Mouse (Mus musculus): ENCODE results near the gene Dohh. TPM values are rescaled to one million over a fixed set of nuclear protein-coding genes. Genes with fewer than 3 reads are reported as not detected.

Gene Dohh
- polyA plus RNA-seq, 1 experiment from 2014 or later, result 96.8 TPM

GRCm38 (mm10) chr10:81428507-81428870 is 44.3 kb downstream of the Dohh start:
- Histone ChIP-seq H3K4me1 (peaks cover 67% of the 10 kb centered on the region), H3K36me3 (replicated peaks) (no peaks in the 10 kb centered on the region), H3K27me3 (ENCODE audit: poor library complexity, severe bottlenecking) (peaks cover 92% of the 10 kb centered on the region), H3K27ac (no peak overlapping the region), H3K9me3 (no peaks in the 10 kb centered on the region), H3K4me3 (no peak overlapping the region)
- 88% methylated on average over 7 of the region's 7 CpGs for WGBS
- DNase-seq (ENCODE audit: extremely low spot score, low spot score), result no peak

- H3K4me1 ChIP-seq, result peaks cover 70% of the 10 kb centered on the region
- DNase-seq (ENCODE audit: extremely low spot score, low spot score), result no peak
- 21% methylated on average over 2 of the region's 2 CpGs for WGBS
- H3K27me3 ChIP-seq (ENCODE audit: poor library complexity, severe bottlenecking), result peaks cover 92% of the 10 kb centered on the region
- peak overlapping the region; percentile 93; the same call in 1 of the 2 replicates for H3K27ac ChIP-seq
- H3K36me3 ChIP-seq (replicated peaks), result no peaks in the 10 kb centered on the region
- H3K4me3 ChIP-seq, result peak overlapping the region; percentile 84; the same call in 1 of the 2 replicates
- no peaks in the 10 kb centered on the region for H3K9me3 ChIP-seq
These were observed 44.9 kb downstream of the Dohh start for GRCm38 (mm10) chr10:81429092-81429491.

GRCm38 (mm10) chr10:81429605-81430061 is 45.4 kb downstream of the Dohh start:
- Histone ChIP-seq H3K9me3 (no peaks in the 10 kb centered on the region), H3K36me3 (replicated peaks) (no peaks in the 10 kb centered on the region), H3K27ac (peak overlapping the region; percentile 93), H3K4me1 (peaks cover 70% of the 10 kb centered on the region), H3K27me3 (ENCODE audit: poor library complexity, severe bottlenecking) (peaks cover 92% of the 10 kb centered on the region), H3K4me3 (peak overlapping the region; percentile 84)
- peak; percentile 81 for DNase-seq (ENCODE audit: extremely low spot score, low spot score)
- under 1% methylated on average over 20 of the region's 20 CpGs for WGBS

- DNase-seq (ENCODE audit: extremely low spot score, low spot score), result peak; percentile 70
- Histone ChIP-seq H3K36me3 (replicated peaks) (no peaks in the 10 kb centered on the region), H3K4me3 (peak overlapping the region; percentile 84), H3K9me3 (no peaks in the 10 kb centered on the region), H3K27ac (peak overlapping the region; percentile 93), H3K27me3 (ENCODE audit: poor library complexity, severe bottlenecking) (peaks cover 87% of the 10 kb centered on the region), H3K4me1 (peaks cover 63% of the 10 kb centered on the region)
- WGBS, result under 1% methylated on average over 70 of the region's 89 CpGs
These were observed 46.1 kb downstream of the Dohh start for GRCm38 (mm10) chr10:81430141-81430830.

GRCm38 (mm10) chr10:81430831-81431525 is 46.8 kb downstream of the Dohh start:
- 2% methylated on average over 66 of the region's 70 CpGs for WGBS

GRCm38 (mm10) chr10:81431526-81432168 is 47.4 kb downstream of the Dohh start:
- Histone ChIP-seq H3K27ac (peak overlapping the region; percentile 93), H3K9me3 (no peaks in the 10 kb centered on the region), H3K36me3 (replicated peaks) (no peaks in the 10 kb centered on the region), H3K4me1 (peaks cover 50% of the 10 kb centered on the region), H3K27me3 (ENCODE audit: poor library complexity, severe bottlenecking) (peaks cover 79% of the 10 kb centered on the region), H3K4me3 (peak overlapping the region; percentile 84)
- WGBS, result 18% methylated on average over 15 of the region's 15 CpGs
- no peak for DNase-seq (ENCODE audit: extremely low spot score, low spot score)

More at GRCm38 (mm10) chr10:81430831-81431525, 46.8 kb downstream of the Dohh start:
- H3K9me3 ChIP-seq, result no peaks in the 10 kb centered on the region
- peak overlapping the region; percentile 84 for H3K4me3 ChIP-seq
- peaks cover 56% of the 10 kb centered on the region for H3K4me1 ChIP-seq
- H3K36me3 ChIP-seq (replicated peaks), result no peaks in the 10 kb centered on the region
- peaks cover 84% of the 10 kb centered on the region for H3K27me3 ChIP-seq (ENCODE audit: poor library complexity, severe bottlenecking)
- H3K27ac ChIP-seq, result peak overlapping the region; percentile 93
- peak; percentile 49 for DNase-seq (ENCODE audit: extremely low spot score, low spot score)

- Histone ChIP-seq H3K36me3 (replicated peaks) (no peaks in the 10 kb centered on the region), H3K4me1 (peaks cover 43% of the 10 kb centered on the region), H3K27me3 (ENCODE audit: poor library complexity, severe bottlenecking) (peaks cover 76% of the 10 kb centered on the region), H3K27ac (no peak overlapping the region), H3K9me3 (no peaks in the 10 kb centered on the region), H3K4me3 (peak overlapping the region; percentile 39; the same call in 1 of the 2 replicates)
- WGBS, result 67% methylated on average over 21 of the region's 21 CpGs
- DNase-seq (ENCODE audit: extremely low spot score, low spot score), result no peak
These were observed 48.1 kb downstream of the Dohh start for GRCm38 (mm10) chr10:81432169-81432867.

GRCm38 (mm10) chr10:81432868-81433262 is 48.6 kb downstream of the Dohh start:
- Histone ChIP-seq H3K4me3 (peak overlapping the region; percentile 39), H3K4me1 (peaks cover 42% of the 10 kb centered on the region), H3K27me3 (ENCODE audit: poor library complexity, severe bottlenecking) (peaks cover 70% of the 10 kb centered on the region), H3K27ac (peak overlapping the region; percentile 73), H3K36me3 (replicated peaks) (no peaks in the 10 kb centered on the region), H3K9me3 (no peaks in the 10 kb centered on the region)
- WGBS, result 6% methylated on average over 17 of the region's 17 CpGs
- peak; percentile 78 for DNase-seq (ENCODE audit: extremely low spot score, low spot score)

GRCm38 (mm10) chr10:81433541-81434289 is 49.5 kb downstream of the Dohh start:
- Histone ChIP-seq H3K27me3 (ENCODE audit: poor library complexity, severe bottlenecking) (peaks cover 62% of the 10 kb centered on the region), H3K9me3 (no peaks in the 10 kb centered on the region), H3K4me1 (peaks cover 42% of the 10 kb centered on the region), H3K27ac (peak overlapping the region; percentile 73; the same call in 1 of the 2 replicates), H3K36me3 (replicated peaks) (no peaks in the 10 kb centered on the region), H3K4me3 (peak overlapping the region; percentile 39; the same call in 1 of the 2 replicates)
- 80% methylated on average over 26 of the region's 26 CpGs for WGBS
- DNase-seq (ENCODE audit: extremely low spot score, low spot score), result peak; percentile 14

- DNase-seq (ENCODE audit: extremely low spot score, low spot score), result peak; percentile 14
- no peaks in the 10 kb centered on the region for H3K36me3 ChIP-seq (replicated peaks)
- no peak overlapping the region for H3K27ac ChIP-seq
- 70% methylated on average over 15 of the region's 15 CpGs for WGBS
- no peaks in the 10 kb centered on the region for H3K9me3 ChIP-seq
- peaks cover 37% of the 10 kb centered on the region for H3K4me1 ChIP-seq
- H3K27me3 ChIP-seq (ENCODE audit: poor library complexity, severe bottlenecking), result peaks cover 53% of the 10 kb centered on the region
- no peak overlapping the region for H3K4me3 ChIP-seq
These were observed 50.4 kb downstream of the Dohh start for GRCm38 (mm10) chr10:81434361-81435263.

- H3K4me3 ChIP-seq, result no peak overlapping the region
- peaks cover 30% of the 10 kb centered on the region for H3K4me1 ChIP-seq
- H3K36me3 ChIP-seq (replicated peaks), result no peaks in the 10 kb centered on the region
- H3K9me3 ChIP-seq, result no peaks in the 10 kb centered on the region
- no peak for DNase-seq (ENCODE audit: extremely low spot score, low spot score)
- H3K27me3 ChIP-seq (ENCODE audit: poor library complexity, severe bottlenecking), result peaks cover 51% of the 10 kb centered on the region
- WGBS, result 82% methylated on average over 3 of the region's 3 CpGs
- H3K27ac ChIP-seq, result no peak overlapping the region
These were observed 51.2 kb downstream of the Dohh start for GRCm38 (mm10) chr10:81435436-81435835.
